Mouse (Mus musculus): ENCODE data around the gene Fam20b.

- TF ChIP-seq POLR2A (IDR thresholded peaks at IDR 0.05; ENCODE audit: control insufficient read depth, low read depth, low read length) (no peak), CTCF (IDR thresholded peaks at IDR 0.05; ENCODE audit: control insufficient read depth, insufficient read depth, insufficient replicate concordance, low read depth, low read length) (no peak)
These were observed 50.3 kb downstream of the Fam20b start for GRCm38 (mm10) chr1:156668602-156669001.

Data from testis, adult 2 months (tissue).